Mouse (Mus musculus) C2C12 (cell line): Measurements from ENCODE around the gene Msi2. TPM values are rescaled to one million over a fixed set of nuclear protein-coding genes. Genes with fewer than 3 reads are reported as not detected.

Experiments used
- H3K27me3 ChIP-seq: one replicate; pipeline ENCODE4 v1.6.1; 2011; ENCODE audit not compliant: control insufficient read depth, insufficient read depth, insufficient read length
- H3K36me3 ChIP-seq: one replicate; pipeline ENCODE4 v1.6.1; 2011; ENCODE audit not compliant: control insufficient read depth, insufficient read depth
- H3K4me3 ChIP-seq: one replicate; pipeline ENCODE4 v1.5.1; 2011; ENCODE audit warnings: mild to moderate bottlenecking, control low read depth; ENCODE audit not compliant: poor library complexity, insufficient read depth, severe bottlenecking
- H3K79me2 ChIP-seq: one replicate; pipeline ENCODE4 v1.6.1; 2011; ENCODE audit not compliant: control insufficient read depth, insufficient read depth
- H3K79me3 ChIP-seq: one replicate; pipeline ENCODE4 v1.6.1; 2011; ENCODE audit warnings: low read depth, control low read depth
- H3ac ChIP-seq: one replicate; pipeline ENCODE3; 2011; ENCODE audit warnings: low read depth; ENCODE audit not compliant: control insufficient read depth, insufficient read length
- CEBPB ChIP-seq: IDR thresholded peaks from one replicate; pipeline ENCODE4 v1.6.1; 2011; ENCODE audit warnings: low read depth, mild to moderate bottlenecking, control low read depth, moderate library complexity
- CTCF ChIP-seq: IDR thresholded peaks from one replicate; pipeline ENCODE4 v1.5.1; 2011; ENCODE audit not compliant: control insufficient read depth, insufficient read depth, insufficient read length
- FOSL1 ChIP-seq: IDR thresholded peaks from one replicate; pipeline ENCODE4 v1.8.0; 2011; ENCODE audit warnings: mild to moderate bottlenecking, low read length; ENCODE audit not compliant: poor library complexity, insufficient read depth, severe bottlenecking
- MAX ChIP-seq: IDR thresholded peaks from one replicate; pipeline ENCODE4 v1.6.1; 2011; ENCODE audit warnings: mild to moderate bottlenecking, control low read depth
- MYOD1 ChIP-seq: IDR thresholded peaks from one replicate; pipeline ENCODE4 v1.6.1; 2011; ENCODE audit warnings: low read depth; ENCODE audit not compliant: control insufficient read depth, insufficient read length
- MYOG ChIP-seq: IDR thresholded peaks from one replicate; pipeline ENCODE4 v1.6.1; 2011; ENCODE audit not compliant: control insufficient read depth, insufficient read length; ENCODE audit errors: extremely low read depth
- USF1 ChIP-seq: IDR thresholded peaks from one replicate; pipeline ENCODE4 v1.6.1; 2011; ENCODE audit warnings: low read depth, mild to moderate bottlenecking, control low read depth, moderate library complexity
- polyA plus RNA-seq: library from polyadenylated mRNA; unstranded; fragments of >200 nt; fragmentation: generic; extraction: Trizol; gene quantifications from one replicate; pipeline ENCODE4 v1.2.1, GENCODE M21; 2012; ENCODE audit warnings: missing spikeins

Msi2 gene
- polyA plus RNA-seq, 1 experiment: 8.4 TPM

GRCm38 (mm10) chr11:88599332-88600130 lies 118.8 kb downstream of the Msi2 start:
- peaks cover 5% of the 10 kb centered on the region for H3K36me3 ChIP-seq
- no peak overlapping the region for H3K4me3 ChIP-seq
- no peaks in the 10 kb centered on the region for H3K79me2 ChIP-seq
- TF ChIP-seq CEBPB (no peak), USF1 (no peak), MYOD1 (peak; percentile 84), MYOG (no peak), CTCF (no peak), FOSL1 (no peak)
- H3K79me3 ChIP-seq: peaks cover 2% of the 10 kb centered on the region
- H3ac ChIP-seq: no peak overlapping the region
- no peaks in the 10 kb centered on the region for H3K27me3 ChIP-seq

- H3ac ChIP-seq: no peak overlapping the region
- H3K27me3 ChIP-seq: no peaks in the 10 kb centered on the region
- no peak overlapping the region for H3K4me3 ChIP-seq
- H3K79me3 ChIP-seq: peaks cover 2% of the 10 kb centered on the region
- TF ChIP-seq MAX (no peak), CTCF (no peak), MYOD1 (no peak), FOSL1 (no peak), MYOG (no peak), USF1 (no peak), CEBPB (no peak)
- no peaks in the 10 kb centered on the region for H3K79me2 ChIP-seq
- H3K36me3 ChIP-seq: peaks cover 5% of the 10 kb centered on the region
Measured at GRCm38 (mm10) chr11:88598848-88599175, 119.5 kb downstream of the Msi2 start.

GRCm38 (mm10) chr11:88598150-88598847 lies 120.0 kb downstream of the Msi2 start:
- H3K79me3 ChIP-seq: peaks cover under 1% of the 10 kb centered on the region
- no peak overlapping the region for H3K4me3 ChIP-seq
- H3K79me2 ChIP-seq: no peaks in the 10 kb centered on the region
- H3ac ChIP-seq: peak overlapping the region; percentile 1
- peaks cover 5% of the 10 kb centered on the region for H3K36me3 ChIP-seq
- TF ChIP-seq CEBPB (no peak), MAX (no peak), FOSL1 (no peak), MYOG (no peak), MYOD1 (no peak), CTCF (no peak), USF1 (no peak)
- no peaks in the 10 kb centered on the region for H3K27me3 ChIP-seq

- no peak for TF ChIP-seq CEBPB
- TF ChIP-seq MYOG: no peak
- TF ChIP-seq MAX: no peak
- no peak for TF ChIP-seq MYOD1
- no peak for TF ChIP-seq CTCF
- no peak for TF ChIP-seq FOSL1
- no peak for TF ChIP-seq USF1
- H3K36me3 ChIP-seq: no peaks in the 10 kb centered on the region
- no peaks in the 10 kb centered on the region for H3K27me3 ChIP-seq
- peaks cover 8% of the 10 kb centered on the region for H3K79me2 ChIP-seq
- H3K4me3 ChIP-seq: no peak overlapping the region
- no peak overlapping the region for H3ac ChIP-seq
- no peaks in the 10 kb centered on the region for H3K79me3 ChIP-seq
Measured at GRCm38 (mm10) chr11:88595616-88596015, 122.7 kb downstream of the Msi2 start.

- Histone ChIP-seq H3K4me3 (no peak overlapping the region), H3K79me2 (peaks cover 8% of the 10 kb centered on the region), H3K27me3 (no peaks in the 10 kb centered on the region), H3ac (no peak overlapping the region), H3K36me3 (no peaks in the 10 kb centered on the region), H3K79me3 (no peaks in the 10 kb centered on the region)
- no peak for TF ChIP-seq CEBPB
- no peak for TF ChIP-seq USF1
- no peak for TF ChIP-seq CTCF
- no peak for TF ChIP-seq MYOD1
Measured at GRCm38 (mm10) chr11:88594804-88595611, 123.3 kb downstream of the Msi2 start.
